Comparison of ENCODE assay signal across 17 mouse cellular contexts in genomic region chr10:20733576-20733975, GRCm38 (mm10). TPM values are rescaled to one million over a fixed set of nuclear protein-coding genes. Genes with fewer than 3 reads are reported as not detected.
"Had no signal": no experiment of that assay in that cellular context is flagged by ENCODE, and none has a peak within 500 bp of the region (broad histone marks: within the 10 kb centered on the region; RNA-seq: fewer than 3 reads in every experiment).

No protein-coding gene starts in this region.

- H3K9me3 ChIP-seq: midbrain, embryonic 10.5 days; midbrain, embryonic 12.5 days; neural tube, embryonic 13.5 days; neural tube, embryonic 15.5 days had no signal

- H3K27ac ChIP-seq: midbrain, embryonic 10.5 days; midbrain, embryonic 12.5 days; neural tube, embryonic 13.5 days; neural tube, embryonic 15.5 days had no signal

- H3K4me1 ChIP-seq: neural tube, embryonic 15.5 days had no signal

- H3K9ac ChIP-seq: lung, embryonic 14.5 days; midbrain, embryonic 12.5 days; neural tube, embryonic 13.5 days; neural tube, embryonic 15.5 days had no signal

- H3K36me3 ChIP-seq: midbrain, embryonic 10.5 days; midbrain, embryonic 12.5 days; neural tube, embryonic 13.5 days; neural tube, embryonic 15.5 days had no signal

- ATAC-seq: midbrain, embryonic 16.5 days had no signal

- H3K4me2 ChIP-seq: lung, embryonic 14.5 days; midbrain, embryonic 12.5 days; neural tube, embryonic 13.5 days; neural tube, embryonic 15.5 days had no signal

- H3K4me3 ChIP-seq: midbrain, embryonic 10.5 days; midbrain, embryonic 12.5 days; myocyte; neural tube, embryonic 13.5 days; neural tube, embryonic 15.5 days had no signal

- H3K27me3 ChIP-seq: midbrain, embryonic 12.5 days; neural tube, embryonic 13.5 days; neural tube, embryonic 15.5 days had no signal

- DNase-seq: lung, adult 18-20 months; lung, embryonic 14.5 days; lung, postnatal 10 days; lung, postnatal 4 days; midbrain, embryonic 14.5 days; retina, postnatal 1 day; spleen, adult 18-20 months; thymus, adult 18-20 months; thymus, postnatal 14 days; thymus, postnatal 36 days had no signal

RNA-seq across cellular contexts. Expression of gene Pde7b, which starts 8.7 kb away (rescaled TPM):
- total RNA-seq: megakaryocyte-erythroid progenitor cell, adult 5-6 weeks had no signal
